Mouse (Mus musculus) ES-Bruce4 (cell line): ENCODE results near the gene Por.

Experiments
- CTCF ChIP-seq: IDR thresholded peaks from one replicate; pipeline ENCODE4 v1.8.1; 2011; ENCODE audit warnings: low read depth, low read length
- EP300 ChIP-seq: IDR thresholded peaks from 2 replicates; pipeline ENCODE4 v1.6.1; 2011; ENCODE audit warnings: low read depth, low read length; ENCODE audit not compliant: insufficient read depth
- POLR2A ChIP-seq: IDR thresholded peaks from one replicate; pipeline ENCODE4 v1.8.1; 2011; ENCODE audit warnings: low read length; ENCODE audit not compliant: insufficient read depth

- TF ChIP-seq EP300 (peak; percentile 54; the same call in 1 of the 2 replicates), POLR2A (no peak), CTCF (no peak)
Measured at GRCm38 (mm10) chr5:135653209-135653608, 16.6 kb upstream of the Por start.
